Mouse (Mus musculus) lung, embryonic 15.5 days (tissue): Measurements from ENCODE around the gene Orc6. TPM values are rescaled to one million over a fixed set of nuclear protein-coding genes. Genes with fewer than 3 reads are reported as not detected.

Experiments used
- ATAC-seq: fragments of 200-750 bp; cut with Nextera tagmentation; 2 replicates; pipeline ENCODE4 v1.8.0; 2017; ENCODE audit warnings: moderate number of reproducible peaks, borderline replicate concordance; ENCODE audit not compliant: low FRiP score, low TSS enrichment; ENCODE audit errors: extremely low read depth
- H3K27ac ChIP-seq: fragments of 300-500 bp; sonication (generic); 2 replicates; pipeline ENCODE4 v1.5.1; 2015; ENCODE audit warnings: moderate library complexity, mild to moderate bottlenecking, inconsistent platforms
- H3K27me3 ChIP-seq: fragments of 300-500 bp; sonication (generic); 2 replicates; pipeline ENCODE4 v1.6.1; 2015; ENCODE audit warnings: inconsistent platforms
- H3K36me3 ChIP-seq: fragments of 300-500 bp; sonication (generic); 2 replicates; pipeline ENCODE4 v1.6.1; 2015; ENCODE audit warnings: inconsistent platforms
- H3K4me1 ChIP-seq: fragments of 300-500 bp; sonication (generic); 2 replicates; pipeline ENCODE4 v1.6.1; 2015; ENCODE audit warnings: inconsistent platforms
- H3K4me2 ChIP-seq: fragments of 300-500 bp; sonication (generic); 2 replicates; pipeline ENCODE4 v1.6.1; 2015; ENCODE audit warnings: inconsistent platforms, mild to moderate bottlenecking, moderate library complexity
- H3K4me3 ChIP-seq: fragments of 300-500 bp; sonication (generic); 2 replicates; pipeline ENCODE4 v1.5.1; 2015; ENCODE audit warnings: mild to moderate bottlenecking, inconsistent platforms
- H3K9ac ChIP-seq: fragments of 300-500 bp; sonication (generic); 2 replicates; pipeline ENCODE4 v1.6.1; 2015; ENCODE audit warnings: inconsistent platforms
- H3K9me3 ChIP-seq: fragments of 300-500 bp; sonication (generic); 2 replicates; pipeline ENCODE4 v1.6.1; 2016; ENCODE audit warnings: inconsistent platforms
- WGBS: fragments of 180-500 bp; shearing (Covaris S2); methylation state at CpG from one replicate; pipeline ENCODE4 v1.1.7; 2015; 5-methylcytosine and 5-hydroxymethylcytosine counted together
- polyA plus RNA-seq: library from polyadenylated mRNA; unstranded; fragments of >200 nt; fragmentation: Nextera tagmentation; extraction: Ambion mirVana; gene quantifications from 2 replicates; pipeline ENCODE4 v1.2.1, GENCODE M21; 2015

Orc6 gene
- polyA plus RNA-seq, 1 experiment from 2014 or later: 110 TPM

- H3K4me1 ChIP-seq: no peaks in the 10 kb centered on the region
- WGBS: 69% methylated on average over 9 of the region's 9 CpGs
- ATAC-seq: no peak
- H3K4me2 ChIP-seq: no peak overlapping the region
- no peaks in the 10 kb centered on the region for H3K9me3 ChIP-seq
- no peaks in the 10 kb centered on the region for H3K36me3 ChIP-seq
- H3K4me3 ChIP-seq: no peak overlapping the region
- H3K27ac ChIP-seq: no peak overlapping the region
- no peak overlapping the region for H3K9ac ChIP-seq
- H3K27me3 ChIP-seq: no peaks in the 10 kb centered on the region
These were observed 27.6 kb downstream of the Orc6 start for GRCm38 (mm10) chr8:85327036-85327435.

DNA sequence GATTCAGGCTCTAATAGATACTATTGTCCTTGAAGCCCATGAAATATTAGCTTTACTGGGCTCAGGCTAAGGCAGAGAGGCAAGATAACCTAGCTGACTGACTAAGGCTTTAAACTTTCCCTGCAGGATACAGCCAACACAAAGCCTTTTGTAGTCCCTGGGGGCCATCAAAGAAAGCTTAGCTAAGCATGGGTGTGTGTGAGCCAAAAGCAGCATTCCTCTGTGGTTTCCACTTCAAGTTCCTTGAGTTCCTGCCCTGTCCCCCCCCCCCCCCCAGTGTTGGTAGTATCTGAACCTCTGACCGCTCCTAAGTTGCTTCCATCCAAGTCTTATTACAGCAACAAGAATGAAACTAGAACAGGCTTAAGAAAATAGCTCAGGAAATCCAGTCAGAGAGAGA lies 30.1 kb downstream of the Orc6 start:
- no peak for ATAC-seq
- H3K4me1 ChIP-seq: no peaks in the 10 kb centered on the region
- H3K4me3 ChIP-seq: no peak overlapping the region
- no peak overlapping the region for H3K27ac ChIP-seq
- no peaks in the 10 kb centered on the region for H3K27me3 ChIP-seq
- no peak overlapping the region for H3K4me2 ChIP-seq
- no peaks in the 10 kb centered on the region for H3K36me3 ChIP-seq
- no peaks in the 10 kb centered on the region for H3K9me3 ChIP-seq
- no peak overlapping the region for H3K9ac ChIP-seq
- WGBS: 57% methylated on average over 1 of the region's 1 CpGs

GRCm38 (mm10) chr8:85335105-85335504 lies 35.7 kb downstream of the Orc6 start:
- no peak overlapping the region for H3K9ac ChIP-seq
- no peak overlapping the region for H3K27ac ChIP-seq
- no peaks in the 10 kb centered on the region for H3K4me1 ChIP-seq
- H3K36me3 ChIP-seq: no peaks in the 10 kb centered on the region
- H3K4me2 ChIP-seq: no peak overlapping the region
- no peaks in the 10 kb centered on the region for H3K27me3 ChIP-seq
- H3K4me3 ChIP-seq: no peak overlapping the region
- H3K9me3 ChIP-seq: no peaks in the 10 kb centered on the region
- ATAC-seq: no peak

GRCm38 (mm10) chr8:85336211-85336933 lies 36.9 kb downstream of the Orc6 start:
- Histone ChIP-seq H3K9ac (no peak overlapping the region), H3K4me1 (no peaks in the 10 kb centered on the region), H3K27me3 (no peaks in the 10 kb centered on the region), H3K4me2 (no peak overlapping the region), H3K27ac (no peak overlapping the region), H3K36me3 (no peaks in the 10 kb centered on the region), H3K4me3 (no peak overlapping the region), H3K9me3 (no peaks in the 10 kb centered on the region)
- ATAC-seq: no peak
- WGBS: 66% methylated on average over 6 of the region's 6 CpGs

- 54% methylated on average over 4 of the region's 4 CpGs for WGBS
- Histone ChIP-seq H3K4me3 (no peak overlapping the region), H3K4me1 (no peaks in the 10 kb centered on the region), H3K27me3 (no peaks in the 10 kb centered on the region), H3K9ac (no peak overlapping the region), H3K27ac (no peak overlapping the region), H3K4me2 (no peak overlapping the region), H3K9me3 (no peaks in the 10 kb centered on the region), H3K36me3 (no peaks in the 10 kb centered on the region)
- no peak for ATAC-seq
These were observed 38.2 kb downstream of the Orc6 start for GRCm38 (mm10) chr8:85337681-85338080.

DNA sequence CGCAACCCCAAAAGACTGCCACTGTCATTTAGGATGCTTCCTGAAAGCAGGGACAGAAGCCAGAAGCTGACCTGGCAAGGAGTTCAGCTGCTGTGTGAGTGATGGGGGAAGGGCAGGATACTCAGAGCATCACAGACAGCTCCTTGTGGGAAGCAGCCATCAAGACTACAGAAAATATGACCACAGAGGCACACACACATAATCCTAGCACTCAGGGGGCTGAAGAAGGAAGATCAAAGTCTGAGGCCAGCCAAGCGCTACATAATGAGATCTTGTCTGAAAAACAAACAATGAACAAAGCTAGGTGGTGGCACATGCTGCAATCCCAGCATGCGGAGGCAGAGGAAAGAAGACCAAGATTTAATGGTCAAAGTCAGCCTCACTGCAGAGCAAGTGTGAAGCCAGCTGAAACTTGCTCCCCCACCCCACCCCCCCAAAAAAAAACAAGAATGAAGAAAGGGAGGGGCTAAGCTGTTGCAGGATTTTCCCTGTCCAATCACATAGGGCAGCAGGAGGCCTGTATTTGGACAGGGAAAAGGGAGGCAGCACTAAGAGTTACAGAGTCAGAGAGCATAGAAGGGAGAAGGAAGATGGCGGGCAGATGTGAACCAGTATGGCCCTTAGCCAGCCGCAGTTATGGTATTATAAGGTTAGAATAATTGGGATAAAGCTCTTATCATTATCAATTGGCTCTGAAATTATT lies 40.6 kb downstream of the Orc6 start:
- Histone ChIP-seq H3K27me3 (no peaks in the 10 kb centered on the region), H3K4me1 (no peaks in the 10 kb centered on the region), H3K4me2 (no peak overlapping the region), H3K36me3 (no peaks in the 10 kb centered on the region), H3K9me3 (no peaks in the 10 kb centered on the region), H3K9ac (no peak overlapping the region), H3K27ac (no peak overlapping the region), H3K4me3 (no peak overlapping the region)
- no peak for ATAC-seq
- WGBS: 57% methylated on average over 5 of the region's 5 CpGs

DNA sequence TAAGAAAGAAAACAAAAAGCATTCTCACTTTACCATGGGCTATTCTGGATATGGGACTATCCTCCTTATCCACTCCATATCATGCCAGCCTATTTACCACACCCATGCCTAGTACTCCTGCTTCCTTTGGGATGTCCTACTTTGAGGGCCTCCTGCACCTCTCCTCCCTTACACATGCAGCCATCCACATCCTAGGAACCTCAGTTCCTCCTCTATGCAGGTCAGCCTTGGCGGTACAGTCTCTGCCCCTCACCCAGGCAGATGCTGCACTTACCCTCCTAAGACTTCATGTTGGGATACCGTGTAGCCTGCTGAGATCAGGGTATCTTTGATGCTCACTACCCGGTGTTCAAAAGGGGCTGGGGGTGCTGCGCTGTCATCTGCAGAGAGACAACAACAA lies 53.9 kb downstream of the Orc6 start:
- no peak for ATAC-seq
- no peaks in the 10 kb centered on the region for H3K36me3 ChIP-seq
- H3K9ac ChIP-seq: no peak overlapping the region
- no peaks in the 10 kb centered on the region for H3K9me3 ChIP-seq
- no peak overlapping the region for H3K4me2 ChIP-seq
- H3K27ac ChIP-seq: no peak overlapping the region
- WGBS: 77% methylated on average over 4 of the region's 4 CpGs
- H3K4me3 ChIP-seq: no peak overlapping the region
- H3K27me3 ChIP-seq: no peaks in the 10 kb centered on the region
- H3K4me1 ChIP-seq: no peaks in the 10 kb centered on the region

Other genes with a start within 250 kb of the Orc6 start
- gene Fbxw9, start 239.6 kb upstream of the Orc6 start, polyA plus RNA-seq: 27.9 and 28.4 TPM in 2 replicates
- gene Gm5741, start 231.7 kb upstream of the Orc6 start, polyA plus RNA-seq: not detected in 2 replicates
- 54.4 and 56.8 TPM in 2 replicates for gene Dhps, start 227.9 kb upstream of the Orc6 start, polyA plus RNA-seq
- 140 and 145 TPM in 2 replicates for gene Wdr83os, start 218.9 kb upstream of the Orc6 start, polyA plus RNA-seq
- gene Wdr83, start 218.3 kb upstream of the Orc6 start, polyA plus RNA-seq: 44.3 and 44.7 TPM in 2 replicates
- gene Man2b1, start 216.4 kb upstream of the Orc6 start, polyA plus RNA-seq: 35.9 and 40.1 TPM in 2 replicates
- 2.9 and 3.0 TPM in 2 replicates for gene Zfp791, start 176.5 kb upstream of the Orc6 start, polyA plus RNA-seq
- gene Cks1brt, start 147.7 kb upstream of the Orc6 start, polyA plus RNA-seq: not detected in 2 replicates
- not detected in 2 replicates for gene Olfr371, start 73.6 kb upstream of the Orc6 start, polyA plus RNA-seq
- gene Vps35, start 170 bp downstream of the Orc6 start, polyA plus RNA-seq: 144 and 149 TPM in 2 replicates
- gene Mylk3, start 86.7 kb downstream of the Orc6 start, polyA plus RNA-seq: 4.6 and 7.3 TPM in 2 replicates
- 36.3 and 42.5 TPM in 2 replicates for gene 4921524J17Rik, start 133.2 kb downstream of the Orc6 start, polyA plus RNA-seq
- 18.1 and 18.6 TPM in 2 replicates for gene Gpt2, start 192.9 kb downstream of the Orc6 start, polyA plus RNA-seq